Mouse (Mus musculus) MEL (cell line): ENCODE measurements at regions not wholly inside any gene's neighbourhood (a gene's known extent, or its start where the extent isn't known, plus 50 kb on each side); places are given as distances from the start of the nearest gene placed in this dataset.

ENCODE experiments used
- DNase-seq: peaks from one replicate; pipeline ENCODE4 v3.0.0; 2011; ENCODE audit warnings: low read depth, low spot score
- H3K27ac ChIP-seq: 2 replicates; pipeline ENCODE4 v1.5.1; 2012; ENCODE audit warnings: low read depth, mild to moderate bottlenecking, control low read depth, low read length, moderate library complexity; ENCODE audit not compliant: control insufficient read depth
- H3K27me3 ChIP-seq, 2 experiments: fragments of 150-350 bp in 1 of 2; sonication (generic) in 1 of 2; 2 replicates each; pipeline ENCODE4 v1.6.1; 2012; ENCODE audit warnings: low read length in 2 of 2, mild to moderate bottlenecking in 2 of 2, improper control_type of control experiment in 1 of 2, moderate library complexity in 1 of 2; ENCODE audit not compliant: insufficient read depth in 2 of 2, control insufficient read depth in 1 of 2
- H3K36me3 ChIP-seq, 2 experiments: 2 replicates each; pipeline ENCODE4 v1.6.1; 2012 to 2014; ENCODE audit warnings: low read length in 2 of 2, improper control_type of control experiment in 1 of 2, inconsistent platforms in 1 of 2, mild to moderate bottlenecking in 1 of 2; ENCODE audit not compliant: insufficient read depth in 2 of 2, control insufficient read depth in 1 of 2
- H3K4me1 ChIP-seq, 2 experiments: fragments of 150-350 bp in 1 of 2; sonication (generic) in 1 of 2; 2 replicates each; pipeline ENCODE4 v1.6.1; 2012; ENCODE audit warnings: low read length in 2 of 2, improper control_type of control experiment in 1 of 2, mild to moderate bottlenecking in 1 of 2; ENCODE audit not compliant: insufficient read depth in 2 of 2, control insufficient read depth in 1 of 2
- H3K4me3 ChIP-seq, 2 experiments: fragments of 150-350 bp in 1 of 2; sonication (generic) in 1 of 2; 2 replicates each; pipeline ENCODE4 v1.5.1; 2012; ENCODE audit warnings: low read depth in 2 of 2, low read length in 2 of 2, mild to moderate bottlenecking in 2 of 2, moderate library complexity in 2 of 2, control low read depth in 1 of 2, improper control_type of control experiment in 1 of 2; ENCODE audit not compliant: control insufficient read depth in 1 of 2, insufficient read depth in 1 of 2
- H3K79me2 ChIP-seq: 2 replicates; pipeline ENCODE4 v1.6.1; 2012; ENCODE audit warnings: mild to moderate bottlenecking, low read length, moderate library complexity; ENCODE audit not compliant: control insufficient read depth, poor library complexity, insufficient read depth
- H3K9ac ChIP-seq: 2 replicates; pipeline ENCODE4 v1.6.1; 2012; ENCODE audit warnings: low read depth, mild to moderate bottlenecking, control low read depth, low read length, moderate library complexity; ENCODE audit not compliant: control insufficient read depth, poor library complexity, severe bottlenecking
- H3K9me3 ChIP-seq: fragments of 150-350 bp; sonication (generic); replicated peaks from 2 replicates; pipeline ENCODE4 v1.6.1; 2012; ENCODE audit warnings: mild to moderate bottlenecking, low read length, improper control_type of control experiment, moderate library complexity; ENCODE audit not compliant: insufficient read depth
- BHLHE40 ChIP-seq: IDR thresholded peaks from 2 replicates; pipeline ENCODE4 v1.6.1; 2012; ENCODE audit warnings: low read depth, mild to moderate bottlenecking, inconsistent platforms, low read length, improper control_type of control experiment, borderline replicate concordance
- CHD1 ChIP-seq: IDR thresholded peaks from 2 replicates; pipeline ENCODE4 v1.6.1; 2012; ENCODE audit warnings: low read depth, mild to moderate bottlenecking, inconsistent platforms, low read length, improper control_type of control experiment
- CHD2 ChIP-seq: IDR thresholded peaks from 2 replicates; pipeline ENCODE4 v1.6.1; 2011; ENCODE audit warnings: low read length, improper control_type of control experiment
- ELF1 ChIP-seq: IDR thresholded peaks from 2 replicates; pipeline ENCODE4 v1.6.1; 2014; ENCODE audit warnings: low read depth, mild to moderate bottlenecking, inconsistent platforms, low read length, improper control_type of control experiment, moderate library complexity
- HCFC1 ChIP-seq: IDR thresholded peaks from 2 replicates; pipeline ENCODE4 v1.6.1; 2012; ENCODE audit warnings: low read depth, mild to moderate bottlenecking, inconsistent platforms, low read length, improper control_type of control experiment, moderate library complexity
- JUND ChIP-seq: IDR thresholded peaks from 2 replicates; pipeline ENCODE4 v1.6.1; 2011; ENCODE audit warnings: low read depth, mild to moderate bottlenecking, improper control_type of control experiment, low read length
- MAZ ChIP-seq: IDR thresholded peaks from 2 replicates; pipeline ENCODE4 v1.6.1; 2012; ENCODE audit warnings: low read depth, mild to moderate bottlenecking, inconsistent platforms, low read length, improper control_type of control experiment
- MYC ChIP-seq: IDR thresholded peaks from 2 replicates; pipeline ENCODE4 v1.6.1; 2011; ENCODE audit warnings: low read depth, mild to moderate bottlenecking, low read length, improper control_type of control experiment, moderate library complexity
- NELFE ChIP-seq: IDR thresholded peaks from 2 replicates; pipeline ENCODE4 v1.6.1; 2011; ENCODE audit warnings: low read depth, low read length, improper control_type of control experiment
- NRF1 ChIP-seq: IDR thresholded peaks from 2 replicates; pipeline ENCODE4 v1.6.1; 2014; ENCODE audit warnings: low read depth, mild to moderate bottlenecking, inconsistent platforms, low read length, improper control_type of control experiment, moderate library complexity; ENCODE audit not compliant: poor library complexity, insufficient read depth, severe bottlenecking
- POLR2A ChIP-seq, 2 experiments: IDR thresholded peaks; 2 replicates each; pipeline ENCODE4 v1.6.1; 2011 to 2012; ENCODE audit warnings: low read length in 2 of 2, mild to moderate bottlenecking in 2 of 2, control low read depth in 1 of 2, improper control_type of control experiment in 1 of 2, low read depth in 1 of 2, moderate library complexity in 1 of 2; ENCODE audit not compliant: control insufficient read depth in 1 of 2, insufficient read depth in 1 of 2, poor library complexity in 1 of 2
- POLR2AphosphoS2 ChIP-seq: IDR thresholded peaks from 2 replicates; pipeline ENCODE4 v1.6.1; 2011; ENCODE audit warnings: low read length, improper control_type of control experiment
- POLR2AphosphoS5 ChIP-seq: IDR thresholded peaks from 2 replicates; pipeline ENCODE4 v1.6.1; 2012; ENCODE audit warnings: low read depth, borderline replicate concordance, mild to moderate bottlenecking, inconsistent platforms, low read length, moderate library complexity, mixed read lengths
- RAD21 ChIP-seq: IDR thresholded peaks from 2 replicates; pipeline ENCODE4 v1.6.1; 2011; ENCODE audit warnings: mild to moderate bottlenecking, low read depth, low read length, improper control_type of control experiment
- SIN3A ChIP-seq: IDR thresholded peaks from 2 replicates; pipeline ENCODE4 v1.6.1; 2012; ENCODE audit warnings: low read length, improper control_type of control experiment, inconsistent platforms
- TAL1 ChIP-seq: IDR thresholded peaks from 2 replicates; pipeline ENCODE4 v1.6.1; 2012; ENCODE audit warnings: mild to moderate bottlenecking, inconsistent platforms, low read length, moderate library complexity, mixed read lengths
- ZC3H11A ChIP-seq: IDR thresholded peaks from 2 replicates; pipeline ENCODE4 v1.6.1; 2012; ENCODE audit warnings: low read depth, mild to moderate bottlenecking, inconsistent platforms, low read length, improper control_type of control experiment
- ZNF384 ChIP-seq: IDR thresholded peaks from 2 replicates; pipeline ENCODE4 v1.6.1; 2012; ENCODE audit warnings: low read depth, mild to moderate bottlenecking, inconsistent platforms, low read length, improper control_type of control experiment

- H3K79me2 ChIP-seq: no peaks in the 10 kb centered on the region
Measured at GRCm38 (mm10) chr11:25518903-25519302, 691.7 kb downstream of the 5730522E02Rik start.

GRCm38 (mm10) chr11:25518131-25518530, 692.4 kb downstream of the 5730522E02Rik start:
- no peak for DNase-seq
- no peaks in the 10 kb centered on the region for H3K79me2 ChIP-seq
- TF ChIP-seq NRF1: no peak
- no peak for TF ChIP-seq POLR2A (IDR thresholded peaks at IDR 0.05; ENCODE audit: control insufficient read depth in 1 of 2, insufficient read depth in 1 of 2, low read depth in 1 of 2, low read length in 2 of 2, poor library complexity in 1 of 2)
- no peak for TF ChIP-seq CHD2
- TF ChIP-seq MAZ: no peak
- no peak for TF ChIP-seq ZNF384
- no peak for TF ChIP-seq RAD21
- TF ChIP-seq BHLHE40: no peak
- no peak for TF ChIP-seq ELF1
- TF ChIP-seq SIN3A: no peak
- no peak for TF ChIP-seq POLR2AphosphoS5
- no peaks in the 10 kb centered on the region for H3K9me3 ChIP-seq
- H3K27me3 ChIP-seq: no peaks in the 10 kb centered on the region
- no peaks in the 10 kb centered on the region for H3K36me3 ChIP-seq
- no peak overlapping the region for H3K27ac ChIP-seq
- H3K9ac ChIP-seq: no peak overlapping the region
- no peaks in the 10 kb centered on the region for H3K4me1 ChIP-seq
- H3K4me3 ChIP-seq: no peak overlapping the region

More at GRCm38 (mm10) chr11:25518903-25519302, 691.7 kb downstream of the 5730522E02Rik start:
- Histone ChIP-seq H3K27me3 (no peaks in the 10 kb centered on the region), H3K36me3 (no peaks in the 10 kb centered on the region)
- TF ChIP-seq TAL1: no peak
- no peak for TF ChIP-seq CHD1
- no peak for TF ChIP-seq POLR2AphosphoS5
- no peak for TF ChIP-seq NELFE
- TF ChIP-seq SIN3A: no peak
- TF ChIP-seq ZC3H11A: no peak
- no peak for TF ChIP-seq MYC
- TF ChIP-seq JUND: no peak
- no peak for TF ChIP-seq POLR2AphosphoS2
- no peak for TF ChIP-seq NRF1
- TF ChIP-seq HCFC1: no peak
- TF ChIP-seq, all 39 proteins: peak for 0
- no peak overlapping the region for H3K9ac ChIP-seq
- H3K27ac ChIP-seq: no peak overlapping the region
- no peak overlapping the region for H3K4me3 ChIP-seq
- H3K9me3 ChIP-seq: no peaks in the 10 kb centered on the region
- no peak for DNase-seq
- H3K4me1 ChIP-seq: no peaks in the 10 kb centered on the region
